Mouse (Mus musculus) olfactory bulb, adult 2 months (tissue): ENCODE measurements around the gene Gm38392. TPM values are rescaled to one million over a fixed set of nuclear protein-coding genes. Genes with fewer than 3 reads are reported as not detected.
"Not testable (repeated sequence)": the region's sequence is repeated elsewhere in the genome, so short reads cannot be mapped to it uniquely, and the experiment has no call there.

Source experiments
- H3K27ac ChIP-seq: fragments of 200-500 bp; 2 replicates; pipeline ENCODE4 v1.5.1; 2012; ENCODE audit warnings: low read depth, low read length; ENCODE audit not compliant: insufficient read depth
- H3K4me1 ChIP-seq: fragments of 200-500 bp; 2 replicates; pipeline ENCODE4 v1.6.1; 2012; ENCODE audit warnings: low read length; ENCODE audit not compliant: control insufficient read depth, insufficient read depth
- H3K4me3 ChIP-seq: fragments of 200-500 bp; 2 replicates; pipeline ENCODE4 v1.5.1; 2012; ENCODE audit warnings: mild to moderate bottlenecking, low read depth, low read length, moderate library complexity; ENCODE audit not compliant: insufficient read depth
- CTCF ChIP-seq: fragments of 200-500 bp; IDR thresholded peaks from 2 replicates; pipeline ENCODE4 v1.5.1; 2012; ENCODE audit warnings: low read depth, mild to moderate bottlenecking, low read length, moderate library complexity; ENCODE audit not compliant: insufficient read depth
- POLR2A ChIP-seq: fragments of 200-500 bp; IDR thresholded peaks from 2 replicates; pipeline ENCODE4 v1.6.1; 2012; ENCODE audit warnings: mild to moderate bottlenecking, low read depth, low read length, moderate library complexity; ENCODE audit not compliant: insufficient read depth
- WGBS: fragments of 180-500 bp; shearing (Covaris S2); methylation state at CpG from one replicate; pipeline ENCODE4 v1.1.7; 2018; 5-methylcytosine and 5-hydroxymethylcytosine counted together
- polyA plus RNA-seq: library from polyadenylated mRNA; stranded (reverse); fragments of >200 nt; gene quantifications from 2 replicates; pipeline ENCODE4 v1.2.4, GENCODE M21; 2012; ENCODE audit warnings: low replicate concordance; ENCODE audit not compliant: missing spikeins, insufficient read depth, insufficient read length

Gm38392 gene
- polyA plus RNA-seq, 1 experiment, result not detected

GRCm38 (mm10) chr3:88299172-88299571 is 12.2 kb upstream of the Gm38392 start:
- TF ChIP-seq CTCF (no peak), POLR2A (no peak)

GRCm38 (mm10) chr3:88297321-88297851 is 10.4 kb upstream of the Gm38392 start:
- H3K27ac ChIP-seq, result peak overlapping the region; percentile 93
- H3K4me1 ChIP-seq, result peaks cover 2% of the 10 kb centered on the region; the same call in 1 of the 2 replicates
- under 1% methylated on average over 30 of the region's 30 CpGs for WGBS
- TF ChIP-seq CTCF (no peak), POLR2A (no peak)
- peak overlapping the region; percentile 88 for H3K4me3 ChIP-seq

More at GRCm38 (mm10) chr3:88299172-88299571, 12.2 kb upstream of the Gm38392 start:
- H3K4me1 ChIP-seq, result peaks cover 2% of the 10 kb centered on the region; the same call in 1 of the 2 replicates
- WGBS, result 85% methylated on average over 1 of the region's 1 CpGs
- H3K4me3 ChIP-seq, result no peak overlapping the region
- no peak overlapping the region for H3K27ac ChIP-seq

GRCm38 (mm10) chr3:88296561-88297318 is 9.7 kb upstream of the Gm38392 start, which contains the start of the genes Tsacc and Cct3:
Gene Tsacc (minus strand): TSS chr3:88296999.
Gene Cct3 (plus strand): TSS chr3:88297116.
- Histone ChIP-seq H3K27ac (peak within 1 kb of the TSS; percentile 93), H3K4me3 (peak within 1 kb of the TSS; percentile 88), H3K4me1 (peaks cover 2% of the 10 kb centered on the region; the same call in 1 of the 2 replicates)
- WGBS, result under 1% methylated on average over 44 of the region's 44 CpGs
- TF ChIP-seq POLR2A, result peak; percentile 55; the same call in 1 of the 2 replicates
- no peak for TF ChIP-seq CTCF

- no peak overlapping the region; the same call in 1 of the 2 replicates for H3K27ac ChIP-seq
- no peak for TF ChIP-seq POLR2A
- no peak for TF ChIP-seq CTCF
- under 1% methylated on average over 12 of the region's 12 CpGs for WGBS
Measured at GRCm38 (mm10) chr3:88296110-88296560, 9.1 kb upstream of the Gm38392 start.

GRCm38 (mm10) chr3:88295272-88295671 is 8.3 kb upstream of the Gm38392 start:
- 67% methylated on average over 1 of the region's 1 CpGs for WGBS
- not testable (repeated sequence) for H3K27ac ChIP-seq, H3K4me1 ChIP-seq, H3K4me3 ChIP-seq

More at GRCm38 (mm10) chr3:88296110-88296560, 9.1 kb upstream of the Gm38392 start:
- peaks cover 2% of the 10 kb centered on the region; the same call in 1 of the 2 replicates for H3K4me1 ChIP-seq
- H3K4me3 ChIP-seq, result peak overlapping the region; percentile 60

GRCm38 (mm10) chr3:88291970-88292369 is 5.0 kb upstream of the Gm38392 start:
- TF ChIP-seq POLR2A (no peak), CTCF (no peak)
- 32% methylated on average over 4 of the region's 4 CpGs for WGBS
- H3K4me1 ChIP-seq, result no peaks in the 10 kb centered on the region
- H3K27ac ChIP-seq, result no peak overlapping the region
- no peak overlapping the region for H3K4me3 ChIP-seq

- H3K4me1 ChIP-seq, H3K27ac ChIP-seq, H3K4me3 ChIP-seq: not testable (repeated sequence)
- WGBS, result 79% methylated on average over 10 of the region's 10 CpGs
Measured at GRCm38 (mm10) chr3:88288133-88288713, 1.2 kb upstream of the Gm38392 start.

- 71% methylated on average over 2 of the region's 2 CpGs for WGBS
- not testable (repeated sequence) for H3K4me1 ChIP-seq, H3K27ac ChIP-seq, H3K4me3 ChIP-seq
Measured at GRCm38 (mm10) chr3:88285565-88285895, 1.5 kb downstream of the Gm38392 start.

- not testable (repeated sequence) for H3K4me1 ChIP-seq, H3K4me3 ChIP-seq, H3K27ac ChIP-seq
- 95% methylated on average over 14 of the region's 14 CpGs for WGBS
Measured at GRCm38 (mm10) chr3:88284815-88285564, 2.0 kb downstream of the Gm38392 start.

GRCm38 (mm10) chr3:88281141-88281916 is 5.7 kb downstream of the Gm38392 start:
- H3K27ac ChIP-seq, H3K4me3 ChIP-seq, H3K4me1 ChIP-seq: not testable (repeated sequence)
- 51% methylated on average over 11 of the region's 11 CpGs for WGBS
